Mouse (Mus musculus): ENCODE results near the gene Ccdc73. TPM values are rescaled to one million over a fixed set of nuclear protein-coding genes. Genes with fewer than 3 reads are reported as not detected.
"Not testable (repeated sequence)": the region's sequence is repeated elsewhere in the genome, so short reads cannot be mapped to it uniquely, and the experiment has no call there.

The Ccdc73 gene
- polyA plus RNA-seq, 1 experiment from 2014 or later, result 7.6 TPM

GRCm38 (mm10) chr2:105007236-105007635, 139.6 kb downstream of the Ccdc73 start:
- H3K4me1 ChIP-seq, result no peaks in the 10 kb centered on the region
- no peak overlapping the region for H3K4me2 ChIP-seq
- H3K9me3 ChIP-seq, result no peaks in the 10 kb centered on the region
- no peak overlapping the region for H3K9ac ChIP-seq
- H3K36me3 ChIP-seq, result peaks cover 95% of the 10 kb centered on the region
- no peak overlapping the region for H3K4me3 ChIP-seq
- no peak overlapping the region for H3K27ac ChIP-seq (replicated peaks)
- ATAC-seq (ENCODE audit: extremely low read depth, insufficient number of reproducible peaks, low FRiP score, low TSS enrichment), result no peak
- no peaks in the 10 kb centered on the region for H3K27me3 ChIP-seq (replicated peaks)

- Histone ChIP-seq H3K4me3 (peak overlapping the region; percentile 96), H3K36me3 (peaks cover 25% of the 10 kb centered on the region), H3K27ac (replicated peaks) (peak overlapping the region; percentile 71), H3K9me3 (no peaks in the 10 kb centered on the region), H3K9ac (peak overlapping the region; percentile 96), H3K27me3 (replicated peaks) (no peaks in the 10 kb centered on the region), H3K4me2 (peak overlapping the region; percentile 92), H3K4me1 (peaks cover 19% of the 10 kb centered on the region)
- under 1% methylated on average over 43 of the region's 43 CpGs for WGBS
- peak; percentile 50; the same call in 1 of the 2 replicates for ATAC-seq (ENCODE audit: extremely low read depth, insufficient number of reproducible peaks, low FRiP score, low TSS enrichment)
These were observed 148.8 kb downstream of the Ccdc73 start for GRCm38 (mm10) chr2:105016192-105016966.

GRCm38 (mm10) chr2:105016967-105017287, 149.3 kb downstream of the Ccdc73 start, which contains the start of gene Eif3m:
TSS of gene Eif3m (minus strand) at chr2:105017080.
- peak; percentile 97 for ATAC-seq (ENCODE audit: extremely low read depth, insufficient number of reproducible peaks, low FRiP score, low TSS enrichment)
- H3K27me3 ChIP-seq (replicated peaks), result no peaks in the 10 kb centered on the region
- 0% methylated on average over 23 of the region's 25 CpGs for WGBS

GRCm38 (mm10) chr2:105017802-105018201, 150.2 kb downstream of the Ccdc73 start:
- WGBS, result 76% methylated on average over 3 of the region's 3 CpGs
- Histone ChIP-seq H3K4me2 (peak overlapping the region; percentile 92; the same call in 1 of the 2 replicates), H3K27ac (replicated peaks) (no peak overlapping the region), H3K36me3 (peaks cover 12% of the 10 kb centered on the region), H3K9me3 (no peaks in the 10 kb centered on the region), H3K4me1 (peaks cover 26% of the 10 kb centered on the region), H3K27me3 (replicated peaks) (no peaks in the 10 kb centered on the region), H3K4me3 (no peak overlapping the region), H3K9ac (no peak overlapping the region)
- no peak for ATAC-seq (ENCODE audit: extremely low read depth, insufficient number of reproducible peaks, low FRiP score, low TSS enrichment)

More at GRCm38 (mm10) chr2:105016967-105017287, 149.3 kb downstream of the Ccdc73 start, which contains the start of gene Eif3m:
- Histone ChIP-seq H3K4me2 (peak within 1 kb of the TSS; percentile 92), H3K36me3 (peaks cover 21% of the 10 kb centered on the region), H3K27ac (replicated peaks) (peak within 1 kb of the TSS; percentile 71), H3K9ac (peak within 1 kb of the TSS; percentile 96), H3K9me3 (no peaks in the 10 kb centered on the region), H3K4me3 (peak within 1 kb of the TSS; percentile 96), H3K4me1 (peaks cover 20% of the 10 kb centered on the region)

GRCm38 (mm10) chr2:105019457-105019856, 151.9 kb downstream of the Ccdc73 start:
- Histone ChIP-seq H3K4me1 (peaks cover 40% of the 10 kb centered on the region), H3K36me3 (no peaks in the 10 kb centered on the region), H3K9ac (no peak overlapping the region), H3K9me3 (no peaks in the 10 kb centered on the region), H3K4me2 (no peak overlapping the region), H3K4me3 (no peak overlapping the region), H3K27ac (replicated peaks) (no peak overlapping the region), H3K27me3 (replicated peaks) (no peaks in the 10 kb centered on the region)
- ATAC-seq (ENCODE audit: extremely low read depth, insufficient number of reproducible peaks, low FRiP score, low TSS enrichment), result no peak
- WGBS, result 78% methylated on average over 1 of the region's 1 CpGs

GRCm38 (mm10) chr2:105021256-105021655, 153.7 kb downstream of the Ccdc73 start:
- Histone ChIP-seq H3K27ac (replicated peaks) (no peak overlapping the region), H3K9me3 (no peaks in the 10 kb centered on the region), H3K4me2 (no peak overlapping the region), H3K27me3 (replicated peaks) (no peaks in the 10 kb centered on the region), H3K36me3 (no peaks in the 10 kb centered on the region), H3K4me3 (no peak overlapping the region), H3K9ac (no peak overlapping the region), H3K4me1 (peaks cover 28% of the 10 kb centered on the region)
- WGBS, result 67% methylated on average over 12 of the region's 12 CpGs
- no peak for ATAC-seq (ENCODE audit: extremely low read depth, insufficient number of reproducible peaks, low FRiP score, low TSS enrichment)

GRCm38 (mm10) chr2:105021836-105022235, 154.2 kb downstream of the Ccdc73 start:
- no peak overlapping the region for H3K9ac ChIP-seq
- H3K4me3 ChIP-seq, result no peak overlapping the region
- H3K27ac ChIP-seq (replicated peaks), result no peak overlapping the region
- H3K4me1 ChIP-seq, result peaks cover 28% of the 10 kb centered on the region
- no peaks in the 10 kb centered on the region for H3K27me3 ChIP-seq (replicated peaks)
- no peak for ATAC-seq (ENCODE audit: extremely low read depth, insufficient number of reproducible peaks, low FRiP score, low TSS enrichment)
- H3K9me3 ChIP-seq, result no peaks in the 10 kb centered on the region
- no peaks in the 10 kb centered on the region for H3K36me3 ChIP-seq
- H3K4me2 ChIP-seq, result no peak overlapping the region
- WGBS, result 79% methylated on average over 2 of the region's 2 CpGs

GRCm38 (mm10) chr2:105023031-105023615, 155.5 kb downstream of the Ccdc73 start:
- no peak overlapping the region for H3K4me2 ChIP-seq
- WGBS, result 32% methylated on average over 6 of the region's 6 CpGs
- H3K9ac ChIP-seq, result 0 out of 2 replicates have a peak overlapping the region, but pooled peaks have one; percentile 13
- no peak for ATAC-seq (ENCODE audit: extremely low read depth, insufficient number of reproducible peaks, low FRiP score, low TSS enrichment)
- no peaks in the 10 kb centered on the region for H3K27me3 ChIP-seq (replicated peaks)
- H3K36me3 ChIP-seq, result no peaks in the 10 kb centered on the region
- no peak overlapping the region for H3K4me3 ChIP-seq
- peaks cover 29% of the 10 kb centered on the region for H3K4me1 ChIP-seq
- no peak overlapping the region for H3K27ac ChIP-seq (replicated peaks)
- no peaks in the 10 kb centered on the region for H3K9me3 ChIP-seq

GRCm38 (mm10) chr2:105023815-105024214, 156.2 kb downstream of the Ccdc73 start:
- no peak for ATAC-seq (ENCODE audit: extremely low read depth, insufficient number of reproducible peaks, low FRiP score, low TSS enrichment)
- Histone ChIP-seq H3K9ac (no peak overlapping the region), H3K4me3 (no peak overlapping the region), H3K9me3 (no peaks in the 10 kb centered on the region), H3K4me2 (no peak overlapping the region), H3K27me3 (replicated peaks) (no peaks in the 10 kb centered on the region), H3K4me1 (peaks cover 31% of the 10 kb centered on the region), H3K36me3 (no peaks in the 10 kb centered on the region), H3K27ac (replicated peaks) (no peak overlapping the region)
- 72% methylated on average over 4 of the region's 4 CpGs for WGBS

- H3K27ac ChIP-seq (replicated peaks); H3K27me3 ChIP-seq (replicated peaks); H3K36me3 ChIP-seq; H3K4me2 ChIP-seq; ATAC-seq (ENCODE audit: extremely low read depth, insufficient number of reproducible peaks, low FRiP score, low TSS enrichment); H3K9me3 ChIP-seq; H3K9ac ChIP-seq; H3K4me3 ChIP-seq: not testable (repeated sequence)
- peaks cover 33% of the 10 kb centered on the region for H3K4me1 ChIP-seq
- 42% methylated on average over 12 of the region's 12 CpGs for WGBS
These were observed 158.0 kb downstream of the Ccdc73 start for GRCm38 (mm10) chr2:105025610-105026009.

GRCm38 (mm10) chr2:105026950-105027695, 159.5 kb downstream of the Ccdc73 start:
- Histone ChIP-seq H3K4me1 (peaks cover 30% of the 10 kb centered on the region), H3K36me3 (no peaks in the 10 kb centered on the region), H3K27me3 (replicated peaks) (peaks cover 4% of the 10 kb centered on the region; the same call in 1 of the 2 replicates), H3K9me3 (no peaks in the 10 kb centered on the region), H3K9ac (no peak overlapping the region), H3K27ac (replicated peaks) (no peak overlapping the region), H3K4me3 (no peak overlapping the region), H3K4me2 (no peak overlapping the region)
- ATAC-seq (ENCODE audit: extremely low read depth, insufficient number of reproducible peaks, low FRiP score, low TSS enrichment), result no peak
- WGBS, result 61% methylated on average over 22 of the region's 22 CpGs
